Mouse (Mus musculus): ENCODE measurements at regions not wholly inside any gene's neighbourhood (a gene's known extent, or its start where the extent isn't known, plus 50 kb on each side); places are given as distances from the start of the nearest gene placed in this dataset.
A peak's percentile ranks its signal among the peaks of the same experiment; 100 is the strongest.

GRCm38 (mm10) chr2:108913967-108914366 is 366.6 kb upstream of the Kif18a start:
- DNase-seq: no peak

GRCm38 (mm10) chr2:108919500-108920045 is 361.0 kb upstream of the Kif18a start:
- DNase-seq: no peak

DNA sequence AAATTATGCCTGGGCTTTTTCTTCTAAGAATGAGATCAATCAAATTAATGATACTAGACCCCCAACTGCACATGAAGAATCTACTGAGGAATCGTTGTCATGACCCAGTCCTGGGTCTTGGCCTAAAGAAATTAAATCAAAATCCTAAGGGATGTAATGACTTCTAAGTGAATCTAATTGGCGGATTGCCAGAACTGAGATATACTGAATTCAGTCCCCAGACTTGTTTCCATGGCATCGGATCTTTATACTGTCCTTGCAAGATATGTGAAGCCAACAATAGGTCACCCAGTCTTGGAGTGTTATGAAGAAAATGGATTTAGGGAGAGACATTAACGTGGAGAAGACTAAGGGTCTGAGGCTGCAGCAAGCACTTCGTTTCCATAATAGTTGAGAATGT is 360.4 kb upstream of the Kif18a start:
- no peak for DNase-seq

DNA sequence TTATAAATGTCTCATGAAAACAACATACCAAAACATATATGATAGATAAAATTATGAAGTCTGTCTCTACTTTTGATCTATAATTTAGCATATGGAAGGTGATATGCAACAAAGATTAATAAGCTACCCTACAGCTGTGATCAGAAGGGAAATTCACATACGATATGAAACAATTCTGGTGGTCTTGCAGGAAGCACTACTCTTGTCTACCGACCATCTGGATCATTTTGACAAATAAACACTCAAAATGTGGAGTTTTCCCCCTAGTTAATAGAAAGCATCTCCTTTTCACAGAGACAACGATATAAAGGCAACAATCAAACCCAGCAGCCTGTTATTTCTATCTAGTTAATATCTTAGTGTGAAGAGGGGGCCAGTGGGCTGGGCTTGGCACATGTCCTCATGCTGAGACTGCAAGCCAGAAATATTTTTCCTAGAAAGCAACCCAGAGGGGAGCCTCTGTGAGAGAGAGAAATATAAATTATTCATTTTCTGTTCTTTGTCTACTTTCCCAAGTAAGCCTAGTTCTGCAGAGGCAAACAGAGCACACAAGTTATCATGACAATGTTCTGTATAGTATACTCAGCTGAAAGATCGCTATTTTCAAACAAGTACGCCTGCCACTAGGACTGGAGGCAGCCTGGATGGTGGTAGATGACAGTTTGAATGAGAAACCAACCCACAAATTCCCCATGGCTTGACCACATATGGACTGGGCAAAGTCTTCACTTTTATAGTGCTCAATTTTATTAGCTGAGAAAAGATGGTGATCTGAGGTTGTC is 344.4 kb upstream of the Kif18a start:
- DNase-seq: peak; percentile 38 to 46

DNA sequence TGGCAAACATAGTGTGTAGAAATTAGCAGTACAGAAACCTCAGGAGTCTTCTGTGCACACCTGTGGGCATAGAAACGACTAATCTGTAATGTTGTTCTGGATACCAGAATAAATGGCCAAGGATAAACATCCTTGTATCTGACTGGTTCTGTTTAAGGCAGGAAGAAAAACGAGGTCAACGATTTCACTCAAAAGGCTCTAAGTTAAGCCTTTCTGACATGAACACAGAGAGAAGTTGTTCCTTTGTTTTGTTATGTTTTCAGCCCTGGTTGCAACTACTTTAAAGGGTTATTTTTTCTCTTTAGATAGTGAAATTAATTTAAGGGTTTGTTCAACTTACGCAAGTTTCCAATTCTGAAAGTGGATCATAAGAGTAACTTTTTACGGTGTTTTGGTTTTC is 299.6 kb upstream of the Kif18a start:
- no peak for DNase-seq

GRCm38 (mm10) chr2:109016223-109016622 is 264.3 kb upstream of the Kif18a start:
- DNase-seq: no peak

- no peak for DNase-seq
These were observed 263.4 kb upstream of the Kif18a start for GRCm38 (mm10) chr2:109017018-109017707.

- no peak for DNase-seq
These were observed 242.3 kb upstream of the Kif18a start for GRCm38 (mm10) chr2:109038131-109038695.

All from kidney, postnatal 4 days (tissue).